Mouse (Mus musculus): Measurements from ENCODE around the gene Acadsb. TPM values are rescaled to one million over a fixed set of nuclear protein-coding genes. Genes with fewer than 3 reads are reported as not detected.
"Not testable (repeated sequence)": the region's sequence is repeated elsewhere in the genome, so short reads cannot be mapped to it uniquely, and the experiment has no call there.

Acadsb gene
- 51.9 and 56.2 TPM in 2 replicates for polyA plus RNA-seq (2016; fragmentation: Nextera tagmentation; extraction: Ambion mirVana)

GRCm38 (mm10) chr7:131410416-131411058 is at the start of gene Acadsb, which contains the start of gene Ikzf5:
Gene Acadsb, plus strand, starts transcription at chr7:131410601.
Gene Ikzf5, minus strand, starts transcription at chr7:131410521.
- H3K4me1 ChIP-seq, result peaks cover 21% of the 10 kb centered on the region
- peak within 1 kb of the TSS; percentile 90 for H3K4me3 ChIP-seq
- DNase-seq (ENCODE audit: low spot score), result peak; percentile 97
- peak within 1 kb of the TSS; percentile 93 for H3K27ac ChIP-seq
- peaks cover 16% of the 10 kb centered on the region for H3K36me3 ChIP-seq
- no peaks in the 10 kb centered on the region for H3K9me3 ChIP-seq (replicated peaks)
- WGBS, result under 1% methylated on average over 42 of the region's 42 CpGs
- H3K27me3 ChIP-seq (ENCODE audit: low read depth, poor library complexity, severe bottlenecking), result no peaks in the 10 kb centered on the region

- no peak for DNase-seq (ENCODE audit: low spot score)
- peaks cover 39% of the 10 kb centered on the region for H3K36me3 ChIP-seq
- H3K9me3 ChIP-seq (replicated peaks), result no peaks in the 10 kb centered on the region
- H3K4me1 ChIP-seq, result peaks cover 17% of the 10 kb centered on the region
- peak overlapping the region; percentile 96 for H3K27ac ChIP-seq
- H3K4me3 ChIP-seq, result peak overlapping the region; percentile 89
- 1% methylated on average over 35 of the region's 35 CpGs for WGBS
- H3K27me3 ChIP-seq (ENCODE audit: low read depth, poor library complexity, severe bottlenecking), result no peaks in the 10 kb centered on the region
Measured at GRCm38 (mm10) chr7:131362269-131362614, 48.2 kb upstream of the Acadsb start.

GRCm38 (mm10) chr7:131362615-131363300 is 47.6 kb upstream of the Acadsb start, which contains the start of gene 2310057M21Rik:
Gene 2310057M21Rik, minus strand, starts transcription at chr7:131362759.
- no peaks in the 10 kb centered on the region for H3K27me3 ChIP-seq (ENCODE audit: low read depth, poor library complexity, severe bottlenecking)
- peak within 1 kb of the TSS; percentile 89 for H3K4me3 ChIP-seq
- no peaks in the 10 kb centered on the region for H3K9me3 ChIP-seq (replicated peaks)
- H3K27ac ChIP-seq, result peak within 1 kb of the TSS; percentile 96
- WGBS, result under 1% methylated on average over 55 of the region's 55 CpGs
- H3K36me3 ChIP-seq, result peaks cover 34% of the 10 kb centered on the region
- H3K4me1 ChIP-seq, result peaks cover 17% of the 10 kb centered on the region
- peak; percentile 96 for DNase-seq (ENCODE audit: low spot score)

GRCm38 (mm10) chr7:131364131-131364530 is 46.3 kb upstream of the Acadsb start:
- WGBS, result 93% methylated on average over 8 of the region's 8 CpGs
- H3K4me3 ChIP-seq, result no peak overlapping the region
- no peak overlapping the region for H3K27ac ChIP-seq
- H3K4me1 ChIP-seq, result peaks cover 17% of the 10 kb centered on the region
- no peaks in the 10 kb centered on the region for H3K9me3 ChIP-seq (replicated peaks)
- DNase-seq (ENCODE audit: low spot score), result no peak
- peaks cover 20% of the 10 kb centered on the region for H3K36me3 ChIP-seq
- no peaks in the 10 kb centered on the region for H3K27me3 ChIP-seq (ENCODE audit: low read depth, poor library complexity, severe bottlenecking)

GRCm38 (mm10) chr7:131370648-131371469 is 39.5 kb upstream of the Acadsb start, which contains the start of gene Pstk:
Gene Pstk, plus strand, starts transcription at chr7:131371141.
- no peaks in the 10 kb centered on the region for H3K9me3 ChIP-seq (replicated peaks)
- 5% methylated on average over 47 of the region's 47 CpGs for WGBS
- peaks cover 8% of the 10 kb centered on the region for H3K36me3 ChIP-seq
- no peaks in the 10 kb centered on the region for H3K27me3 ChIP-seq (ENCODE audit: low read depth, poor library complexity, severe bottlenecking)
- H3K4me1 ChIP-seq, result peaks cover 16% of the 10 kb centered on the region
- peak within 1 kb of the TSS; percentile 85 for H3K4me3 ChIP-seq
- peak; percentile 95 for DNase-seq (ENCODE audit: low spot score)
- peak within 1 kb of the TSS; percentile 98 for H3K27ac ChIP-seq

- H3K27ac ChIP-seq, result peak overlapping the region; percentile 98
- H3K36me3 ChIP-seq, result peaks cover 8% of the 10 kb centered on the region
- no peaks in the 10 kb centered on the region for H3K27me3 ChIP-seq (ENCODE audit: low read depth, poor library complexity, severe bottlenecking)
- no peaks in the 10 kb centered on the region for H3K9me3 ChIP-seq (replicated peaks)
- peak overlapping the region; percentile 85 for H3K4me3 ChIP-seq
- WGBS, result 12% methylated on average over 9 of the region's 9 CpGs
- peaks cover 16% of the 10 kb centered on the region for H3K4me1 ChIP-seq
- DNase-seq (ENCODE audit: low spot score), result no peak
Measured at GRCm38 (mm10) chr7:131371470-131371860, 38.9 kb upstream of the Acadsb start.

- DNase-seq (ENCODE audit: low spot score), result no peak
- Histone ChIP-seq H3K9me3 (replicated peaks) (no peaks in the 10 kb centered on the region), H3K36me3 (peaks cover 8% of the 10 kb centered on the region), H3K27me3 (ENCODE audit: low read depth, poor library complexity, severe bottlenecking) (no peaks in the 10 kb centered on the region), H3K27ac (no peak overlapping the region), H3K4me1 (peaks cover 16% of the 10 kb centered on the region), H3K4me3 (peak overlapping the region; percentile 85)
- WGBS, result 76% methylated on average over 9 of the region's 9 CpGs
Measured at GRCm38 (mm10) chr7:131371880-131372651, 38.3 kb upstream of the Acadsb start.

GRCm38 (mm10) chr7:131391761-131392160 is 18.6 kb upstream of the Acadsb start:
- 93% methylated on average over 7 of the region's 7 CpGs for WGBS
- H3K4me1 ChIP-seq; H3K27ac ChIP-seq; H3K27me3 ChIP-seq (ENCODE audit: low read depth, poor library complexity, severe bottlenecking); DNase-seq (ENCODE audit: low spot score); H3K4me3 ChIP-seq; H3K9me3 ChIP-seq (replicated peaks): not testable (repeated sequence)
- H3K36me3 ChIP-seq, result peaks cover 71% of the 10 kb centered on the region

- whole genome bisulfite sequencing, result 8% methylated on average over 16 of the region's 16 CpGs
- Histone ChIP-seq H3K9me3 (replicated peaks) (no peaks in the 10 kb centered on the region), H3K27ac (peak overlapping the region; percentile 93), H3K4me1 (peaks cover 21% of the 10 kb centered on the region), H3K4me3 (peak overlapping the region; percentile 90), H3K36me3 (peaks cover 16% of the 10 kb centered on the region), H3K27me3 (ENCODE audit: low read depth, poor library complexity, severe bottlenecking) (no peaks in the 10 kb centered on the region)
- peak; percentile 58 for DNase-seq (ENCODE audit: low spot score)
Measured at GRCm38 (mm10) chr7:131409321-131409987, 947 bp upstream of the Acadsb start.

- H3K27me3 ChIP-seq (ENCODE audit: low read depth, poor library complexity, severe bottlenecking), result no peaks in the 10 kb centered on the region
- H3K4me1 ChIP-seq, result peaks cover 21% of the 10 kb centered on the region
- peak overlapping the region; percentile 93 for H3K27ac ChIP-seq
- H3K36me3 ChIP-seq, result peaks cover 16% of the 10 kb centered on the region
- WGBS, result under 1% methylated on average over 38 of the region's 38 CpGs
- H3K4me3 ChIP-seq, result peak overlapping the region; percentile 90
- no peaks in the 10 kb centered on the region for H3K9me3 ChIP-seq (replicated peaks)
- DNase-seq (ENCODE audit: low spot score), result no peak
Measured at GRCm38 (mm10) chr7:131409988-131410385, 414 bp upstream of the Acadsb start.

GRCm38 (mm10) chr7:131411221-131411940 is 980 bp downstream of the Acadsb start:
- H3K27ac ChIP-seq, result no peak overlapping the region
- peaks cover 21% of the 10 kb centered on the region for H3K4me1 ChIP-seq
- WGBS, result 44% methylated on average over 10 of the region's 10 CpGs
- H3K27me3 ChIP-seq (ENCODE audit: low read depth, poor library complexity, severe bottlenecking), result no peaks in the 10 kb centered on the region
- peak overlapping the region; percentile 90 for H3K4me3 ChIP-seq
- DNase-seq (ENCODE audit: low spot score), result no peak
- peaks cover 12% of the 10 kb centered on the region for H3K36me3 ChIP-seq
- no peaks in the 10 kb centered on the region for H3K9me3 ChIP-seq (replicated peaks)
